Mouse (Mus musculus) embryonic fibroblast, embryonic 13.5 days (primary cell): Measurements from ENCODE around the gene Rxra.

ENCODE experiments used
- CTCF ChIP-seq: IDR thresholded peaks from 2 replicates; pipeline ENCODE4 v1.5.1; 2011; ENCODE audit warnings: mild to moderate bottlenecking, control low read depth, low read length, moderate library complexity, borderline replicate concordance; ENCODE audit not compliant: insufficient read depth
- POLR2A ChIP-seq: IDR thresholded peaks from 2 replicates; pipeline ENCODE4 v1.6.1; 2011; ENCODE audit warnings: low read depth, mild to moderate bottlenecking, control low read depth, low read length, moderate library complexity

- TF ChIP-seq POLR2A (no peak), CTCF (no peak)
Measured at GRCm38 (mm10) chr2:27644547-27645120, 31.6 kb upstream of the Rxra start.
